Mouse (Mus musculus): ENCODE results near the gene Gm21954. TPM values are rescaled to one million over a fixed set of nuclear protein-coding genes. Genes with fewer than 3 reads are reported as not detected.
A peak's percentile ranks its signal among the peaks of the same experiment; 100 is the strongest.

Gm21954 gene
- total RNA-seq, 2 experiments from 2014 or later: not detected

GRCm38 (mm10) chr3:55423640-55424397, 48.2 kb downstream of the Gm21954 start:
- DNase-seq (ENCODE audit: extremely low spot score in 1 of 2, low spot score in 1 of 2): peak in 1 of 2 experiments; percentile 61

- no peak for DNase-seq (ENCODE audit: extremely low spot score in 1 of 2, low spot score in 1 of 2)
These were observed 51.5 kb downstream of the Gm21954 start for GRCm38 (mm10) chr3:55420436-55421083.

GRCm38 (mm10) chr3:55419334-55419733, 52.7 kb downstream of the Gm21954 start:
- no peak for DNase-seq (ENCODE audit: extremely low spot score in 1 of 2, low spot score in 1 of 2)

- DNase-seq (ENCODE audit: extremely low spot score in 1 of 2, low spot score in 1 of 2): no peak
These were observed 53.2 kb downstream of the Gm21954 start for GRCm38 (mm10) chr3:55418845-55419244.

- DNase-seq (ENCODE audit: extremely low spot score in 1 of 2, low spot score in 1 of 2): peak; percentile 40 to 42
These were observed 56.5 kb downstream of the Gm21954 start for GRCm38 (mm10) chr3:55415527-55415950.

Other genes starting within 250 kb of the Gm21954 start
- gene Dclk1, start 229.8 kb downstream of the Gm21954 start, total RNA-seq (2021): 100 to 1,000 TPM; 589 to 662 TPM